Mouse (Mus musculus): ENCODE results near the gene Ppargc1a.

Gene Ppargc1a

GRCm38 (mm10) chr5:51497910-51498517, 69.5 kb downstream of the Ppargc1a start:
- no peak for DNase-seq (ENCODE audit: low spot score)

GRCm38 (mm10) chr5:51495446-51495845, 72.1 kb downstream of the Ppargc1a start:
- DNase-seq (ENCODE audit: low spot score): no peak

- no peak for DNase-seq (ENCODE audit: low spot score)
Observed at GRCm38 (mm10) chr5:51494358-51494876, 73.1 kb downstream of the Ppargc1a start.

GRCm38 (mm10) chr5:51483768-51484167, 83.8 kb downstream of the Ppargc1a start:
- DNase-seq (ENCODE audit: low spot score): no peak

GRCm38 (mm10) chr5:51479859-51480258, 87.7 kb downstream of the Ppargc1a start:
- DNase-seq (ENCODE audit: low spot score): no peak

- DNase-seq (ENCODE audit: low spot score): no peak
Observed at GRCm38 (mm10) chr5:51479456-51479855, 88.1 kb downstream of the Ppargc1a start.

GRCm38 (mm10) chr5:51478319-51478994, 89.1 kb downstream of the Ppargc1a start:
- no peak for DNase-seq (ENCODE audit: low spot score)

- DNase-seq (ENCODE audit: low spot score): no peak
Observed at GRCm38 (mm10) chr5:51477140-51477539, 90.4 kb downstream of the Ppargc1a start.

- DNase-seq (ENCODE audit: low spot score): no peak
Observed at GRCm38 (mm10) chr5:51475034-51475541, 92.4 kb downstream of the Ppargc1a start.

- no peak for DNase-seq (ENCODE audit: low spot score)
Observed at GRCm38 (mm10) chr5:51471614-51472013, 95.9 kb downstream of the Ppargc1a start.

GRCm38 (mm10) chr5:51466036-51466435, 101.5 kb downstream of the Ppargc1a start:
- DNase-seq (ENCODE audit: low spot score): no peak

- no peak for DNase-seq (ENCODE audit: low spot score)
Observed at GRCm38 (mm10) chr5:51452033-51452432, 115.5 kb downstream of the Ppargc1a start.

GRCm38 (mm10) chr5:51447631-51448030, 119.9 kb downstream of the Ppargc1a start:
- no peak for DNase-seq (ENCODE audit: low spot score)

GRCm38 (mm10) chr5:51446299-51447090, 121.0 kb downstream of the Ppargc1a start:
- DNase-seq (ENCODE audit: low spot score): no peak

- no peak for DNase-seq (ENCODE audit: low spot score)
Observed at GRCm38 (mm10) chr5:51445726-51446125, 121.8 kb downstream of the Ppargc1a start.

- no peak for DNase-seq (ENCODE audit: low spot score)
Observed at GRCm38 (mm10) chr5:51439773-51440172, 127.8 kb downstream of the Ppargc1a start.

GRCm38 (mm10) chr5:51433905-51434304, 133.6 kb downstream of the Ppargc1a start:
- no peak for DNase-seq (ENCODE audit: low spot score)

- DNase-seq (ENCODE audit: low spot score): no peak
Observed at GRCm38 (mm10) chr5:51432532-51432931, 135.0 kb downstream of the Ppargc1a start.

- DNase-seq (ENCODE audit: low spot score): no peak
Observed at GRCm38 (mm10) chr5:51432031-51432430, 135.5 kb downstream of the Ppargc1a start.

GRCm38 (mm10) chr5:51426406-51426805, 141.1 kb downstream of the Ppargc1a start:
- DNase-seq (ENCODE audit: low spot score): no peak

- no peak for DNase-seq (ENCODE audit: low spot score)
Observed at GRCm38 (mm10) chr5:51416377-51416776, 151.1 kb downstream of the Ppargc1a start.

GRCm38 (mm10) chr5:51415456-51415855, 152.1 kb downstream of the Ppargc1a start:
- DNase-seq (ENCODE audit: low spot score): no peak

Measured in ovary, postnatal 36 days (tissue).